Mouse (Mus musculus) heart, embryonic 12.5 days (tissue): ENCODE measurements around the gene Klk1b8. TPM values are rescaled to one million over a fixed set of nuclear protein-coding genes. Genes with fewer than 3 reads are reported as not detected.

ENCODE experiments used
- ATAC-seq: fragments of 200-750 bp; cut with Nextera tagmentation; 2 replicates; pipeline ENCODE4 v1.8.0; 2017; ENCODE audit warnings: moderate TSS enrichment, moderate library complexity; ENCODE audit not compliant: insufficient number of reproducible peaks, low FRiP score
- H3K27ac ChIP-seq: fragments of 300-500 bp; sonication (generic); 2 replicates; pipeline ENCODE4 v1.5.1; 2016; ENCODE audit warnings: mild to moderate bottlenecking, moderate library complexity; ENCODE audit not compliant: poor library complexity, severe bottlenecking
- H3K27me3 ChIP-seq: fragments of 300-500 bp; sonication (generic); replicated peaks from 2 replicates; pipeline ENCODE4 v1.6.1; 2016; ENCODE audit warnings: mild to moderate bottlenecking, moderate library complexity
- H3K36me3 ChIP-seq: fragments of 300-500 bp; sonication (generic); 2 replicates; pipeline ENCODE4 v1.6.1; 2016; ENCODE audit warnings: mild to moderate bottlenecking, moderate library complexity
- H3K4me1 ChIP-seq: fragments of 300-500 bp; sonication (generic); replicated peaks from 2 replicates; pipeline ENCODE4 v1.6.1; 2016; ENCODE audit warnings: mild to moderate bottlenecking
- H3K4me2 ChIP-seq: fragments of 300-500 bp; sonication (generic); 2 replicates; pipeline ENCODE4 v1.6.1; 2016; ENCODE audit warnings: mild to moderate bottlenecking, moderate library complexity
- H3K4me3 ChIP-seq: fragments of 300-500 bp; sonication (generic); 2 replicates; pipeline ENCODE4 v1.5.1; 2016; ENCODE audit warnings: mild to moderate bottlenecking
- H3K9ac ChIP-seq: fragments of 300-500 bp; sonication (generic); 2 replicates; pipeline ENCODE4 v1.6.1; 2016; ENCODE audit warnings: mild to moderate bottlenecking, moderate library complexity
- H3K9me3 ChIP-seq: fragments of 300-500 bp; sonication (generic); replicated peaks from 2 replicates; pipeline ENCODE4 v1.6.1; 2016; ENCODE audit warnings: mild to moderate bottlenecking, moderate library complexity
- WGBS: fragments of 180-500 bp; shearing (Covaris S2); methylation state at CpG from one replicate; pipeline ENCODE4 v1.1.7; 2016; 5-methylcytosine and 5-hydroxymethylcytosine counted together
- polyA plus RNA-seq: library from polyadenylated mRNA; unstranded; fragments of >200 nt; fragmentation: Nextera tagmentation; extraction: Ambion mirVana; gene quantifications from 2 replicates; pipeline ENCODE4 v1.2.1, GENCODE M21; 2016

Klk1b8 gene
- not detected in 2 replicates for polyA plus RNA-seq

DNA sequence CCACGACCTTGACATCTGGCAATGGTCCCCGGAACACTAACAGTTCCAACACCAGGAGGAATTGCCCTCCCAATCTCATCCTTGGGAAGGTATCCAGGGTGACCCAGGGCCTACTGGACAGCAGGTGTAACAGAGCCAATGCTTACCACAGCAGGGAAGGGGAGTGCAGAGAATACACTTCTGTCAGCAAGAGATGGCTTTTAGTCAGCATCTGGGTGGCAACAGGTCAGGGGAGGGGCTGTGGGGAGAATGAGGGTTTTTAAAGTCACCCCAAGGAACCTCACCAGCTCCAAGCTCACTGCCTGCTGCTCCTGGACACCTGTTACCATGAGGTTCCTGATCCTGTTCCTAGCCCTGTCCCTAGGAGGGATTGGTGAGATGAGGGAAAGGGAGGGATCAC, at the start of gene Klk1b8:
Gene Klk1b8 (plus strand): TSS at position 301 of the 400 bp plus-strand sequence.
- 64% methylated on average over 2 of the region's 2 CpGs for WGBS
- H3K9me3 ChIP-seq = no peaks in the 10 kb centered on the region
- H3K9ac ChIP-seq = no peak within 1 kb of the TSS
- no peaks in the 10 kb centered on the region for H3K27me3 ChIP-seq
- no peaks in the 10 kb centered on the region for H3K36me3 ChIP-seq
- ATAC-seq = no peak
- H3K4me2 ChIP-seq = no peak within 1 kb of the TSS
- no peaks in the 10 kb centered on the region for H3K4me1 ChIP-seq
- H3K27ac ChIP-seq = no peak within 1 kb of the TSS
- H3K4me3 ChIP-seq = no peak within 1 kb of the TSS

DNA sequence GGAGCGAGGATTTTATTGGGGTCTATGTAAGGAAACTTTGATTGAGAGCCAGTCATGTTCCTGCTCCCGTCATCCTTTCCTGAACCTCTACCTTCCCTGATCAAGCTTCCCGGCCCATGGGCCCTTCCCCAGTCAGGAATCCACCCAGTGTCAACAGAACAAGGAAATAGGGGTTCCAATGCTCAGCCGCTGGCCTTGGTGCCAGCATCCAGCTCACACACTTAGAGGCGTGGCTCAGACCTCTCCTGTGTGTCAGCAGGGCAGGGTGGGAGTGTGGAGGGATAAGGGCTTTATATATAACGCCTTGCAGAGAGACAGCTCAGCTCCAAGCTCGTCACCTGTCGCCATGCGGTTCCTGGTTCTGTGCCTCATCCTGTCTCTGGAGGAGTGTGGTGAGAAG, 35.6 kb upstream of the Klk1b8 start:
- no peaks in the 10 kb centered on the region for H3K4me1 ChIP-seq
- H3K9me3 ChIP-seq = no peaks in the 10 kb centered on the region
- no peak overlapping the region for H3K4me2 ChIP-seq
- ATAC-seq = no peak
- H3K36me3 ChIP-seq = no peaks in the 10 kb centered on the region
- H3K9ac ChIP-seq = no peak overlapping the region
- peaks cover 19% of the 10 kb centered on the region; the same call in 1 of the 2 replicates for H3K27me3 ChIP-seq
- no peak overlapping the region for H3K27ac ChIP-seq
- no peak overlapping the region for H3K4me3 ChIP-seq
- WGBS = 37% methylated on average over 9 of the region's 9 CpGs

DNA sequence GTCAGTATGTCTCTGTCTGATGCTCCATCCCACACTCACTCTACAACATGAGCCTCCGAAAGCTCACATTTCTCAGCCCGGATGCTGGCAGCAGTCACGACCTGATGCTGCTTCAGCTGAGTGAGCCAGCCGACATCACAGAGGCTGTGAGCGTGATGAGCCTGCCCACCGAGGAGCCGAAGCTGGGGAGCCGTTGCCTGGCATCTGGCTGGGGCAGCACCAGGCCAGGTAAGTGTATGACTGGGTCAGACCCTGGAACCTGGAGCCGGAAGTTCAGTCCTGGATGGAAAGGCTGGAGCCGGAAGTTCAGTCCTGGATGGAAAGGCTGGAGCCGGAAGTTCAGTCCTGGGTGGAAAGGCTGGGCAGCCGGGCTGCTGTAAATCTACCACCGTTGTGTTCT, 32.0 kb upstream of the Klk1b8 start:
- 84% methylated on average over 13 of the region's 13 CpGs for WGBS
- no peak for ATAC-seq
- H3K27me3 ChIP-seq = 0 out of 2 replicates have a peak, but pooled peaks cover 12% of the 10 kb centered on the region
- H3K4me2 ChIP-seq = no peak overlapping the region
- no peaks in the 10 kb centered on the region for H3K36me3 ChIP-seq
- no peak overlapping the region for H3K27ac ChIP-seq
- H3K4me1 ChIP-seq = no peaks in the 10 kb centered on the region
- no peaks in the 10 kb centered on the region for H3K9me3 ChIP-seq
- no peak overlapping the region for H3K4me3 ChIP-seq
- H3K9ac ChIP-seq = no peak overlapping the region

DNA sequence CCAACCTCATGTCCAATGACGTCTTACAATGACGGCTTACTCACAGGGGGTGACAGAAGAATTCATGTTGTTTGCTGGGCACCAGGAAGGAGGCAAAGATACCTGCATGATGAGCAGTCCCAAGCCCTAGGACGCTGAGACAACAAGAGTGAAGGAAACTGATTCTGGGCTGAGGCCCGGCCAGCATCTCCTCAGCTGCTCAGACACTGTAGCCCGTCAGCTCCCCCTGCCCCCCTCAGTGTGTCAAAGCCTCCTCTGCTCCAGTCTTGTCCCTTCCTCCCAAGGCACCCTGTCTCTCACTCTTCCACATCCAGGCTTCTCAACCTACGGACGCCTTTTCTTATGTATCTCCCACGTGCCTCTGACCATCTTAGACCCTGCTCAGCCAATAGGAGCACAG, 31.6 kb upstream of the Klk1b8 start:
- no peak for ATAC-seq

DNA sequence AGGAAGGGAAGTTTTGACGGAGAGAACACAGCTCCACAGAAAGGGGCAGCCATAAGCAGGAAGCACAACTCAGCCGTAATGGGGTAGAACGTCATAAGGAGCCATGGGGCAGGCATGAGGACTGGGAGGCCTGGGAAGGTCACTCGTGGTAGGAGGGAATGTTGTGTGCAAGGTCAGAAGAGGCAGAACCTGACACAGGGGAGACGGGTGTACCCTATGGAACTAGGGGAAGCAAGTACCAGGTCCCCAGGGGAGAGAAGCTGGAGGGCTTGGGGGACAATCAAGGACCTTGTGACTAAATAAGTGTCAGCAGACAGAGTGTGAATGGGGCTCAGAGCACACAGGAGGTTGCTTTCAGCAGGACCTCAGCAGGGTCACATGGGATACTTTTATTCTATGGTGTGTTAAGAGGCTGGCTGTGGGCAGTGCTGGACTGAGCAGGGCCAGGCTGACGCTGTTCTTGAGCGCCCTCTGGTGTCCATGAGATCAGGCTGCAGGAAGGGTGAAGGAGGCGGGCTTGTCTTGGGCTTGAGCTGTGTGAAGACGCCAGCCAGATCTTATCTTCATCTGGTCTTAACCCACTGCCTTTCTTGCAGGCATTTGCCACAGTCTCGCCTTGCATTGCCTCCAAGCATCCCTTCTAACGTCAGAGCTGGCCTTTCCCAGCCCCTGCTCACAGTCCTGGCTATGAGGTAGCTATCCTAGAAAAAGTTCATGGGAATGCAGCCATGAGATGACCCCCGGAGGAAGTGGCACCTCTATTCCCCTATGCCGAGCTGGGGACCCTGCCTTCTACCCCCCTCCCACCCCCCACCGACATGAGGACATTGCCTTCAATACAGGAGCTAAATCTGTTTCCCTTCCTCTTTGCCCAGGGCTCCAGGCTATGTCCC, 30.7 kb upstream of the Klk1b8 start:
- peak; percentile 72 for ATAC-seq
- H3K4me1 ChIP-seq = no peaks in the 10 kb centered on the region

More for the DNA sequence above, 31.6 kb upstream of the Klk1b8 start:
- Histone ChIP-seq H3K27ac (no peak overlapping the region), H3K27me3 (0 out of 2 replicates have a peak, but pooled peaks cover 12% of the 10 kb centered on the region), H3K36me3 (no peaks in the 10 kb centered on the region), H3K9ac (no peak overlapping the region), H3K9me3 (no peaks in the 10 kb centered on the region), H3K4me3 (no peak overlapping the region), H3K4me1 (no peaks in the 10 kb centered on the region), H3K4me2 (no peak overlapping the region)
- 75% methylated on average over 8 of the region's 8 CpGs for WGBS

DNA sequence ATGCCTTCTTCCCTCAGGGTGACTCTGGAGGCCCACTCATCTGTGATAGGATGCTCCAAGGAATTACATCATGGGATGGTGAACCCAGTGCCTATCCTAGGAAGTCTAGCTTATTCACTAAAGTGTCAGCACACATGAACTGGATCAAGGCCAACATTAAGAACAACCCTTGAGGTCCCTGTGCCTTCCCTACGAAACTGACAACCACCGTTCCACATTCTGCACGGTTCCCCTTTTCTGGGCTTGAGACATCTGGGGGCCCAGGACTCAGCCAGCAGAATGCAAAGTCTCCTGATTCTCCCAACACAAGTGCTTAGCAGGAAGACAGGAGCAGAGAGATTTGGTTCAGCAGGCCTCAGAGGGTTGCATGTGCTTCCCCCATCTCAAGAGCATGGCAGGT, 29.9 kb upstream of the Klk1b8 start:
- no peaks in the 10 kb centered on the region for H3K36me3 ChIP-seq
- H3K27ac ChIP-seq = no peak overlapping the region
- 84% methylated on average over 3 of the region's 3 CpGs for WGBS
- no peak overlapping the region for H3K4me2 ChIP-seq
- H3K27me3 ChIP-seq = 0 out of 2 replicates have a peak, but pooled peaks cover 12% of the 10 kb centered on the region
- H3K9ac ChIP-seq = no peak overlapping the region
- H3K4me3 ChIP-seq = no peak overlapping the region
- no peak for ATAC-seq
- no peaks in the 10 kb centered on the region for H3K4me1 ChIP-seq
- H3K9me3 ChIP-seq = no peaks in the 10 kb centered on the region

More for the DNA sequence above, 30.7 kb upstream of the Klk1b8 start:
- Histone ChIP-seq H3K27ac (no peak overlapping the region), H3K9me3 (no peaks in the 10 kb centered on the region), H3K4me2 (no peak overlapping the region), H3K27me3 (0 out of 2 replicates have a peak, but pooled peaks cover 12% of the 10 kb centered on the region), H3K36me3 (no peaks in the 10 kb centered on the region), H3K4me3 (no peak overlapping the region), H3K9ac (no peak overlapping the region)
- WGBS = 26% methylated on average over 14 of the region's 14 CpGs

DNA sequence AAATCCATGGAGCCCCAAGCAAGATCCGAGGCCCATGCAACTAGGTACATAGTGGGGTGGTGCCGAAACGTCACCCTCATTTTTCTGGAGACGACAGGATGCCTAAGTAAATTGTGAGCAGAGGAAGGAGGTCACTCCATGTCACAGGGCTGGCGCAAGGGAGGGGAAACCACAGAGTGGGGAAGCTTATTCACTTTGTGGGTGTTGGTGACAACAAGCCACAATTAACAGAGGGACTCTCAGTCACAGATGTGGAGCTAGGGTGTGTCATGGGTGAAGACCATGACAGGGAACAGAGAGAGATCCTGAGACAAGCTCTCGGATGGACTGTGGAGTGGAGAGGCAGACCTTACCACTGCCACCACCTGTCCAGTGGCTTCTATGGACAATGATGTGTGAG, 29.4 kb upstream of the Klk1b8 start:
- no peak overlapping the region for H3K4me2 ChIP-seq
- H3K4me1 ChIP-seq = no peaks in the 10 kb centered on the region
- ATAC-seq = no peak
- 0 out of 2 replicates have a peak, but pooled peaks cover 12% of the 10 kb centered on the region for H3K27me3 ChIP-seq
- WGBS = 73% methylated on average over 6 of the region's 6 CpGs
- no peak overlapping the region for H3K4me3 ChIP-seq
- no peak overlapping the region for H3K9ac ChIP-seq
- H3K27ac ChIP-seq = no peak overlapping the region
- no peaks in the 10 kb centered on the region for H3K36me3 ChIP-seq
- H3K9me3 ChIP-seq = no peaks in the 10 kb centered on the region

DNA sequence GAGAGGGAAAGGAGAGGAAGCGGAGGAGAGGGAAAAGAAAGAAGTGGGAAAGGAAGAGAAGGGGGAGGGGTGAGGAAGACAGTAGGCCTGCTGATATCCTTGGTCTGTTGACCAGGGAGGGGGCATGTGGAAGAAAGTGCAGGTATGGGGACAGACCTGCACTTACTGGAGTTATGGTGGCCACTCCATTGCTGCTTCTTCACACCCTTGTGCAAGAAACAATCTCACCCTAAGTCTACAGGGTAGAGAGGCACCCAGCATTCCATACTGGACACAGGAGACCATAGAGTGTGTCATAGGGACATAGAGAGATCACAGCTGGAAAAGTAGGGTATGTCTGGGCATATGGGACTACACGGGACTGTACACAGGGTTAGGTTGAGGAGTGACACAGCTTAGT, 28.5 kb upstream of the Klk1b8 start:
- Histone ChIP-seq H3K4me3 (no peak overlapping the region), H3K4me2 (no peak overlapping the region), H3K4me1 (no peaks in the 10 kb centered on the region), H3K9ac (no peak overlapping the region), H3K9me3 (no peaks in the 10 kb centered on the region), H3K27ac (no peak overlapping the region), H3K27me3 (0 out of 2 replicates have a peak, but pooled peaks cover 8% of the 10 kb centered on the region), H3K36me3 (no peaks in the 10 kb centered on the region)
- ATAC-seq = no peak
- WGBS = 61% methylated on average over 2 of the region's 2 CpGs

DNA sequence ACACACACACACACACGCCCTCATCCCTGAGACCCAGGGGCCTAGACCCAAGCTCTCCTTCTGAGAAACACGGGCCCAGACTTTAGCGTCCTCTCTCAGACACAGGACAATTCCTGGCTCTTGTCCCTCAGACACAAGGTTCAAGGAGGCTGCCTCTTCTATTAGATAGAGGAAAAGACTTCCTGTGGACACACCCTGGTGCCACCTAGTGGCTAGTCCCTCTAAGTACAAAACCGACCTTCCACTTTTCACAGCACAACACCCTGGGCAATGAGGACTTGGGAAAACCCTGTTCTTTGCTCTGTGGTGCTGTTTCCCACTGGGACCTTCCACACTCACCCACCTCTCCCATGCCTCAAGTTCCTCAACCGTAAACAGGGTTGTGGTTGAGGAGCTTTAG, 24.5 kb upstream of the Klk1b8 start:
- WGBS = 63% methylated on average over 5 of the region's 5 CpGs
- no peak for ATAC-seq
- H3K4me1 ChIP-seq = no peaks in the 10 kb centered on the region
- no peak overlapping the region for H3K4me2 ChIP-seq
- no peaks in the 10 kb centered on the region for H3K9me3 ChIP-seq
- H3K27me3 ChIP-seq = no peaks in the 10 kb centered on the region
- H3K4me3 ChIP-seq = no peak overlapping the region
- H3K36me3 ChIP-seq = no peaks in the 10 kb centered on the region
- H3K27ac ChIP-seq = no peak overlapping the region
- no peak overlapping the region for H3K9ac ChIP-seq

DNA sequence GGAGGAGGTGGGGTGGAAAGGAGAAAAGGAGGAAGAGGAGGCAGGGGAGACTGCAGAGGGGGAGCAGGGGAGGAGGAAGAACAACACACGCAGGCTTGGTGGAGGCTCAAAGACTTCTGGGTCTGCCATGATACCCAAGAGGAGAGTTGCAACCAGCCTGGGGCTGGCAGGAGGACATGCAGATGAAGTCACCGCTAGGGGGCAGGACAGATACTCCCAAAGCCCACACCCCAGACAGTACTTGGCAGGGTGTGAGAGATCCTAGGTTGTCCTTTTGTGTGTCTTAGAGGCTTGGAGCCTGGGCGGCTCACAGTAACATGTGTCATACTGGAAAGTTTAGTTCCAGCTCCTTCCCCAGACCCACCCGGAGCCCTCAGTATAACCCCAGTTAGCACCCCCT, 21.9 kb upstream of the Klk1b8 start:
- H3K4me1 ChIP-seq = no peaks in the 10 kb centered on the region
- no peaks in the 10 kb centered on the region for H3K27me3 ChIP-seq
- H3K36me3 ChIP-seq = no peaks in the 10 kb centered on the region
- ATAC-seq = no peak
- 40% methylated on average over 4 of the region's 4 CpGs for WGBS
- H3K27ac ChIP-seq = no peak overlapping the region
- no peak overlapping the region for H3K9ac ChIP-seq
- H3K4me2 ChIP-seq = no peak overlapping the region
- H3K9me3 ChIP-seq = no peaks in the 10 kb centered on the region
- H3K4me3 ChIP-seq = no peak overlapping the region

DNA sequence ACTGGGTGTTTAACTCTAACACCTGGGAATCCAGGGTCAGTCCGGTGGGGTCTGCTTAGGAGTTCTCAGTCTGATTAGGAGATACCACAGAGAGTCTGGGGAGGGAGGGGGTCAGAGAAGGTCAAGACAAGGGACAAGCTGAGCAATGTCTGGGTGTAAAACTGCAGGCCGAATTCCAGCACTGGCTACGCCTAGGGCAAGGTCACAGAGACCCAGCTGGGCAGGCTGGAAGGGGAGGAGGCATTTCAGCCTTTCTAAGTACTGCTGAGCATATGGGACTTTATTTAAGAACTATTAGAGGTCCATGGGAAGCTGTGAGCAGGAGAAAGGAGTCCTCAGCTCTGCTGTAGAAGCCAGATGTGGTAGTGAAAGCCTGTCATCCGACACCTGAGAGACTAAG, 18.1 kb upstream of the Klk1b8 start:
- Histone ChIP-seq H3K9me3 (no peaks in the 10 kb centered on the region), H3K9ac (no peak overlapping the region), H3K4me3 (no peak overlapping the region), H3K27ac (no peak overlapping the region), H3K4me1 (no peaks in the 10 kb centered on the region), H3K27me3 (no peaks in the 10 kb centered on the region), H3K36me3 (no peaks in the 10 kb centered on the region), H3K4me2 (no peak overlapping the region)
- WGBS = 55% methylated on average over 4 of the region's 4 CpGs
- no peak for ATAC-seq
